Mouse (Mus musculus) heart, embryonic 16.5 days (tissue): ENCODE data around the gene Gpr132. TPM values are rescaled to one million over a fixed set of nuclear protein-coding genes. Genes with fewer than 3 reads are reported as not detected.
"Not testable (repeated sequence)": the region's sequence is repeated elsewhere in the genome, so short reads cannot be mapped to it uniquely, and the experiment has no call there.

Experiments used
- ATAC-seq: fragments of 200-750 bp; cut with Nextera tagmentation; replicated peaks from 2 replicates; pipeline ENCODE4 v1.8.0; 2017; ENCODE audit warnings: moderate number of reproducible peaks; ENCODE audit not compliant: insufficient read depth, low FRiP score; ENCODE audit errors: extremely low read depth
- H3K27ac ChIP-seq: fragments of 300-500 bp; sonication (generic); 2 replicates; pipeline ENCODE4 v1.5.1; 2014; ENCODE audit warnings: mild to moderate bottlenecking, low read length, control low read depth, moderate library complexity
- H3K27me3 ChIP-seq: fragments of 300-500 bp; sonication (generic); 2 replicates; pipeline ENCODE4 v1.6.1; 2014; ENCODE audit warnings: low read length, mixed read lengths; ENCODE audit not compliant: control insufficient read depth, insufficient read depth
- H3K36me3 ChIP-seq: fragments of 300-500 bp; sonication (generic); 2 replicates; pipeline ENCODE4 v1.6.1; 2014; ENCODE audit not compliant: control insufficient read depth, insufficient read depth
- H3K4me1 ChIP-seq: fragments of 300-500 bp; sonication (generic); 2 replicates; pipeline ENCODE4 v1.6.1; 2014; ENCODE audit warnings: low read length, mixed read lengths; ENCODE audit not compliant: control insufficient read depth, insufficient read depth
- H3K4me2 ChIP-seq: fragments of 300-500 bp; sonication (generic); 2 replicates; pipeline ENCODE4 v1.6.1; 2014; ENCODE audit warnings: low read depth, mild to moderate bottlenecking, control low read depth, low read length
- H3K4me3 ChIP-seq: fragments of 300-500 bp; sonication (generic); 2 replicates; pipeline ENCODE4 v1.5.1; 2014; ENCODE audit warnings: mild to moderate bottlenecking, control low read depth, low read length
- H3K9ac ChIP-seq: fragments of 300-500 bp; sonication (generic); 2 replicates; pipeline ENCODE4 v1.6.1; 2014; ENCODE audit warnings: low read length, control low read depth
- H3K9me3 ChIP-seq: fragments of 300-500 bp; sonication (generic); replicated peaks from 2 replicates; pipeline ENCODE4 v1.6.1; 2016; ENCODE audit warnings: low read length; ENCODE audit not compliant: control insufficient read depth
- WGBS: fragments of 180-500 bp; shearing (Covaris S2); extraction: QIAGEN DNeasy Blood & Tissue Kit; methylation state at CpG from one replicate; pipeline ENCODE4 v1.1.7; 2014; 5-methylcytosine and 5-hydroxymethylcytosine counted together
- polyA plus RNA-seq: library from polyadenylated mRNA; unstranded; fragments of >200 nt; fragmentation: Nextera tagmentation; extraction: Ambion mirVana; gene quantifications from 2 replicates; pipeline ENCODE4 v1.2.1, GENCODE M21; 2015

The Gpr132 gene
- polyA plus RNA-seq, 1 experiment from 2014 or later = 3.6 TPM

DNA sequence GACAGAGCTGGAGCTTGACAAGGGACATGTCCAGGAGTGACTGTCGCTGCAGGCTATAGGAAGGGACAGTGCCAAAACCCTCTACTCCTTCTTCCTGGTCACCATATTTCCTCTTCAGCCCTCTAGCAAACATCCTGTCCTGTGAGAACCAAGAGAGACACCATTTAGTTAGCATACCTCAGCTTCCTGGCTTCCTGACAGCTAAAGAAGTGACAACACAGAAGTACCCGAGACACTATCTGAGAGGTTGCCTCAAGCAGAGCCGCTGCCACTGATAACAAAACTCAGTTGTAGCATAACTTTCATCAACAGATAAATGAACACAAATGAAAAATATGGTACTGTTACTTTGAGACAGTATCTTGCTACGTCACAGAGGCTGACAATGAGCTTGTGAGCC lies 46.1 kb downstream of the Gpr132 start:
- no peaks in the 10 kb centered on the region for H3K27me3 ChIP-seq
- ATAC-seq = no peak
- 27% methylated on average over 4 of the region's 4 CpGs for WGBS

DNA sequence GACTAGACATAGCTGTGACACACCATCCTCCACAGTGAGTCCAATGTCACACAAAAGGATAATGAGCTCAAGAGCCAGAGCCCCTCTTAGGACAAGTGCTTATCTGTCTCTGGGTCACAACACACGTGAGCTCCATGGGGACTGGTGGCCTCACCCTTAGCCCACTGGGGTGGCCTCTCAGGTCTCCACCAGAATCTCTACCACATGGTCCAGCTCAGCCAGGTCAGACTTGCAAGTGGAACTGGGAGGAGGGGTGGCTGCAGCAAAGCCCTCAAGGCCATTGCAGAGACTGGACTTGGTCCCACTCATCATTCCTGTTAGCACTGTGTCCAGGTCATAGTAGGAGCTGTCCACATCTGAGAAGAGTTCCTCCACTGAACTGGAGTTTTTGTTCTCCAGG lies 46.8 kb downstream of the Gpr132 start:
- Histone ChIP-seq H3K4me1 (peaks cover 43% of the 10 kb centered on the region), H3K36me3 (peaks cover 28% of the 10 kb centered on the region), H3K4me3 (no peak overlapping the region), H3K27ac (peak overlapping the region; percentile 66), H3K9ac (no peak overlapping the region), H3K4me2 (no peak overlapping the region), H3K9me3 (no peaks in the 10 kb centered on the region), H3K27me3 (no peaks in the 10 kb centered on the region)
- 19% methylated on average over 1 of the region's 1 CpGs for WGBS
- peak; percentile 35; the same call in 1 of the 2 replicates for ATAC-seq

More for the DNA sequence above, 46.1 kb downstream of the Gpr132 start:
- H3K9ac ChIP-seq = peak overlapping the region; percentile 11; the same call in 1 of the 2 replicates
- peaks cover 51% of the 10 kb centered on the region for H3K4me1 ChIP-seq
- H3K36me3 ChIP-seq = peaks cover 28% of the 10 kb centered on the region
- H3K9me3 ChIP-seq = no peaks in the 10 kb centered on the region
- H3K27ac ChIP-seq = peak overlapping the region; percentile 66
- peak overlapping the region; percentile 33; the same call in 1 of the 2 replicates for H3K4me2 ChIP-seq
- H3K4me3 ChIP-seq = peak overlapping the region; percentile 16; the same call in 1 of the 2 replicates

GRCm38 (mm10) chr12:112820401-112820999 lies 47.5 kb downstream of the Gpr132 start:
- Histone ChIP-seq H3K27ac (no peak overlapping the region), H3K4me1 (peaks cover 38% of the 10 kb centered on the region), H3K36me3 (peaks cover 28% of the 10 kb centered on the region)

DNA sequence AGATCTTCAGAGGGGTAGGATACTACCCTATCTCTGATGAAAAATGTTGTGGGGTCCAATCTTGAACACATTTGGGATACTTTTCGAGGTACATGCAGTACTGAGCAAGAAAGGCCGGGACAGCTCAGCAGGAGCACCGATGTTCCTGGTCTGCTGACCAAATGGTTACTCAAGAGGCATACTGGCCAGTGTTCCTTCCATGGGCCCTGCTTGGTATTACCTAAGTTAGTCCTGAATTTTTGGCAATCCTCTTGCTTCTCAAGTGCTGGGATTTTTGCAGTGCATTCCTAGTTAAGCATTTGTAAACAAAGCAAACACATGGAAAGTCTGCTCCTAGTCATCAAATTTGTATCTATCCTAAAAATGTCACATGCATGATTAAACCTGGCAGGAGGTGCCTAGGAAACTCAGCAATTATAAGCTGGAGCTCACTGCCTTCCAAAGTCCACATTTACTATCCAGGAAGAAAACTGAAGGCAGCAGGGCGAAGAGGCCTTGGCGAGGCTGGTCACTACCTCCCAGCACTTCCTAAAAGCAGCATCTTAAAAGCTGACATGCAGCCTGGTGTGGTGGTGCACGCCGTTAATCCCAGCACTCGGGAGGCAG lies 48.9 kb downstream of the Gpr132 start:
- H3K4me2 ChIP-seq = no peak overlapping the region
- H3K27me3 ChIP-seq = no peaks in the 10 kb centered on the region
- H3K9ac ChIP-seq = no peak overlapping the region
- no peaks in the 10 kb centered on the region for H3K9me3 ChIP-seq
- H3K4me3 ChIP-seq = no peak overlapping the region
- H3K36me3 ChIP-seq = peaks cover 25% of the 10 kb centered on the region
- ATAC-seq = no peak
- no peak overlapping the region for H3K27ac ChIP-seq
- 92% methylated on average over 8 of the region's 8 CpGs for WGBS
- peaks cover 29% of the 10 kb centered on the region for H3K4me1 ChIP-seq

More at GRCm38 (mm10) chr12:112820401-112820999, 47.5 kb downstream of the Gpr132 start:
- ATAC-seq = no peak
- Histone ChIP-seq H3K9me3 (no peaks in the 10 kb centered on the region), H3K4me3 (no peak overlapping the region), H3K27me3 (no peaks in the 10 kb centered on the region), H3K4me2 (no peak overlapping the region), H3K9ac (no peak overlapping the region)
- 79% methylated on average over 12 of the region's 12 CpGs for WGBS

DNA sequence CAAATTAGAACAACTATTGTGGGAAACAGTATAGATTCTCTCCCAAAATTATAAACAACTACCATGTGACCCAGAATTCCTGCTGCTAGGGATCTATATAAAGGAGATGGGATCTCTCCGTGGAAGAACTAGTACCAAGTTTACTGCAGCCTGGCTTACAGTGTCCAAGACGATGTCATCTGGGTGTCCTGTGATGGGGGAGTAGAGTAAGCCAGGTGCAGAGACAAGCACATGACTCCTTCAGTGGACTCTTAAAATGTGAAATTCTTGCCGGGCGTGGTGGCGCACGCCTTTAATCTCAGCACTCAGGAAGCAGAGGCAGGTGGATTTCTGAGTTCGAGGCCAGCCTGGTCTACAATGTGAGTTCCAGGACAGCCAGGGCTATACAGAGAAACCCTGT lies 51.2 kb downstream of the Gpr132 start:
- 74% methylated on average over 7 of the region's 7 CpGs for WGBS
- not testable (repeated sequence) for H3K27ac ChIP-seq, H3K9ac ChIP-seq, H3K27me3 ChIP-seq, H3K4me3 ChIP-seq, H3K4me1 ChIP-seq, ATAC-seq, H3K4me2 ChIP-seq, H3K9me3 ChIP-seq
- peaks cover 25% of the 10 kb centered on the region for H3K36me3 ChIP-seq

DNA sequence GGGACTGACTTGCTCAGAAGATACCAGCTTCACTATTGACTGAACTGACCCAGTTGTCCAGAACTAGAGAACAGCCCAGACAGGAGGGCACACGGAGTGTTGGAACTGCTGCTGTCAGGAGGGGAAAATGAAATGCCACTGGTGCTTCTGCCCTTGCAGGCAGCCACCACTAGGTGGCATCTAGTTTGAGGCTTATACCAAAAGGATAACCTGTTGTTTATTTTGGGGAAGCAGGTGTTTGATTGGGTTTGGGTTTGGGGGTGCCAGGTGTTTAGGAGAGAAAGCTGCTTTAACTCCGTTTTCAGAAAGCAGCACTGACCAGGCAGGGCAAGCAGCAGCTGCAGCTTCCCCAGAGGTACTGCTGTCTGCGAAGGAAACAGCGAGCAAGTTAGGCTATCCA lies 51.7 kb downstream of the Gpr132 start:
- WGBS = 48% methylated on average over 4 of the region's 4 CpGs
- H3K36me3 ChIP-seq = peaks cover 24% of the 10 kb centered on the region
- H3K27me3 ChIP-seq = no peaks in the 10 kb centered on the region
- H3K4me2 ChIP-seq = no peak overlapping the region
- no peak overlapping the region for H3K4me3 ChIP-seq
- H3K9ac ChIP-seq = no peak overlapping the region
- H3K27ac ChIP-seq = no peak overlapping the region
- no peak for ATAC-seq
- peaks cover 7% of the 10 kb centered on the region for H3K4me1 ChIP-seq
- H3K9me3 ChIP-seq = no peaks in the 10 kb centered on the region

- H3K4me2 ChIP-seq = no peak overlapping the region
- no peak overlapping the region for H3K9ac ChIP-seq
- H3K4me3 ChIP-seq = no peak overlapping the region
- no peak overlapping the region for H3K27ac ChIP-seq
- WGBS = 73% methylated on average over 14 of the region's 14 CpGs
- peaks cover 15% of the 10 kb centered on the region for H3K4me1 ChIP-seq
- H3K9me3 ChIP-seq = no peaks in the 10 kb centered on the region
- peaks cover 16% of the 10 kb centered on the region for H3K36me3 ChIP-seq
- no peaks in the 10 kb centered on the region for H3K27me3 ChIP-seq
- no peak for ATAC-seq
Measured at GRCm38 (mm10) chr12:112814682-112815470, 53.2 kb downstream of the Gpr132 start.

GRCm38 (mm10) chr12:112813370-112813769 lies 54.7 kb downstream of the Gpr132 start:
- Histone ChIP-seq H3K36me3 (peaks cover under 1% of the 10 kb centered on the region), H3K9me3 (no peaks in the 10 kb centered on the region), H3K4me1 (peaks cover 20% of the 10 kb centered on the region), H3K27me3 (no peaks in the 10 kb centered on the region), H3K4me2 (no peak overlapping the region), H3K4me3 (no peak overlapping the region), H3K27ac (no peak overlapping the region), H3K9ac (no peak overlapping the region)
- ATAC-seq = no peak
- 93% methylated on average over 7 of the region's 7 CpGs for WGBS
